Mouse (Mus musculus) thymus, postnatal 0 days (tissue): ENCODE data around the gene Antxr1. TPM values are rescaled to one million over a fixed set of nuclear protein-coding genes. Genes with fewer than 3 reads are reported as not detected.
A peak's percentile ranks its signal among the peaks of the same experiment; 100 is the strongest.

Experiments
- DNase-seq: peaks from one replicate; pipeline ENCODE4 v3.0.0-alpha.2; 2015; ENCODE audit warnings: low spot score
- polyA plus RNA-seq: library from polyadenylated mRNA; unstranded; fragments of >200 nt; fragmentation: Nextera tagmentation; extraction: Ambion mirVana; gene quantifications from 2 replicates; pipeline ENCODE4 v1.2.1, GENCODE M21; 2015

The Antxr1 gene
- 0.61 and 0.75 TPM in 2 replicates for polyA plus RNA-seq

DNA sequence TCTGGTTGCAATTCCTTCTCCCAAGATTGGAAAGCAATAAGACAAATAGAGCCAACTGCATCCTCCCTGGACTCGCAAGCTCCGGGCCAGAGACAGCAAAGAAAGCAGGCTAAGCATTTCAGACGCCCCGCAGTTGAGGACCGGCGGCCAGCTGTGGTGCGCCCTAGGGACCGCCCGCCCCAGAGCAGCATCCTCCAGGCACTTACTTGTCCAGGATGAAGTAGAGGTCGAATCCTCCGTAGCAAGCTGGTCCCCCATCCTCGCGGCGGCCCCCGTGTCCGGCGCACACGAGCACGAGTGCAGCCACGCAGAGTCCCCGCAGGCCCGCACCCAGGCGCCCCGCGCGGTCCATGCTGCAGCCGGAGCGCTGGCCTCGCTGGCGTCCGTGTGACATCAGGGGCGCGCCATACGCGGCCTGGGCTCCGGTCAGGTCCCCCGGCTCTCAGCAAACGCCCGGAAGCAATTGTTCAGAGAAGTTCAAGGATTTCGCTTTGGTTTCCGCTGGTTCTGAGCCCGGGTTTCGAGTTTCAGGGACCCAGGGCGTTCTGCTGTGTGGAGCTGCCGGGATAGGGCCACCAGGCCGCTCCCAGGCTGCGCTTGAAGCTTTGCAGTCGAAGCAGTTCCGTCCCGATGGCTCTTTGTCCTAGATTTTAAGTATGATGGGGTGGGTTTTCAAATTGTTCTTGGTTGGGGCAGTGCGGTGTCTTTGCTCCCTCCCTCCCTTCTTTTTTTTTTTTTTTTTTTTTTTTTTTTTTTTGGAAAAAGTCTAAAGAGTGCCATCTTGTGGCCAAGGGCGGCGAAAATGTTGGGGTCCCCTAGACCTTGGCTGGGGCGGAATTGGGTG, at the start of gene Antxr1:
Gene Antxr1, minus strand, starts transcription at position 731 of the 844 bp plus-strand sequence.
- DNase-seq = peak; percentile 49

DNA sequence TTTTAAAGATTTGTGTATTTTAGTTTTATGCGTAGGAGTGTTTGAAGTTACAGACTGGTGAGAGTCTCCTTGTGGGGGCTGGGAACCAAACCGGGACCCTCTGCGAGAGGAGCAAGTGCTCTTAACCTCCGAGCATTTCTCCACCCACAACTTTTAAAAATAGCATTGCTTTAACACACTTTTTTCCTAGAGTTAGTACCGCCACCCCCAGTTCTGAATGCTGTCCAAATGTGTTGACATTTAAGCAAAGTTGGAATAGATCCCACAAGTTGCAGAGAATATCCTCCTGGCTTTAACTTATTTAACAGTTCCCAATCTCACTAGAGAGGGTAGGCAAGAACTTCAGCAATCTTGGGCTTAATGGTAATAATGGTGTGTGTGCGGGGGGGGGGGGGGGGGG, 49.1 kb upstream of the Antxr1 start:
- DNase-seq = no peak

DNA sequence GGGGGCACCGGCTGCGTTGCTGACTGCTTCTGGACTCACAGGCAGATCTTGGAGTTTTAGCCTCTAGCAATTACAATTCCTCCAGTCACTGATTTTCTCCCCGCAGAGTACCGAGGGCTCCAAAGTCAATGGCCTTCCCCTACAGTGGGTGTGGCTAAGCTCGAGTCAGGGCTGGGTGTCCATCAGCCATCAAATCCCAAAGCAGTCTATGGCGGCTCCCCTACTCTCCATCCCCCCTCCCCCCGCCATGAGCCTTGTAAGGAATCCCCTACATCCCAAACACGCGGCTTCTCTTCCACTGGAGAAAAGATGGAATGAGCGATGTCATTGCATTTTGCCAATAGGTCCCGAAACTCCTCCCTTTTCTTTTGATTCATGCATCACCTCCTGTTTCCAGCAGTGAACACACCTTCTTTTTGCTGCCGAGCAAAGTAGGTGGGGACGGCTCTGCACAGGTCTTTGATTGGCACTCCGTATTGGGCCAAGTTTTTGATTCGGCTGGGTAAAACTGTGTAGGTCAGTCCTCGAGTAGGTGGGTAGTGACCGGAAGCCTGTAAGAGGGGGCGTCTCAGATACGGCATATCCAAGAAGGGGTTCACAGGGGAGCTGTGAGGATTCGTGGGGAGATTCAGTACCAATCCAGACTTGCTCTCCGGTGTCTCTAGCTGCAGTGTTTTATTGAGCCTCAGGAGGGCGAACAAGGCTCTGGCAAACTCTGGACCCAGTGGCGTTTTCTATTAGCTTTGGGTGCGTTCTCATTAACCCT, 48.5 kb upstream of the Antxr1 start:
- no peak for DNase-seq

GRCm38 (mm10) chr6:87373057-87373456, 37.4 kb upstream of the Antxr1 start, which contains the start of gene Gkn2:
Gene Gkn2, plus strand, starts transcription at chr6:87373357.
- no peak for DNase-seq

- DNase-seq = no peak
These were observed 33.6 kb upstream of the Antxr1 start for GRCm38 (mm10) chr6:87369223-87369622.

- no peak for DNase-seq
These were observed 18.8 kb upstream of the Antxr1 start for GRCm38 (mm10) chr6:87354441-87354840.

- DNase-seq = no peak
These were observed 15.2 kb upstream of the Antxr1 start, which contains the start of gene Gkn1 for GRCm38 (mm10) chr6:87350829-87351228. Gene Gkn1, minus strand, starts transcription at chr6:87350942.

DNA sequence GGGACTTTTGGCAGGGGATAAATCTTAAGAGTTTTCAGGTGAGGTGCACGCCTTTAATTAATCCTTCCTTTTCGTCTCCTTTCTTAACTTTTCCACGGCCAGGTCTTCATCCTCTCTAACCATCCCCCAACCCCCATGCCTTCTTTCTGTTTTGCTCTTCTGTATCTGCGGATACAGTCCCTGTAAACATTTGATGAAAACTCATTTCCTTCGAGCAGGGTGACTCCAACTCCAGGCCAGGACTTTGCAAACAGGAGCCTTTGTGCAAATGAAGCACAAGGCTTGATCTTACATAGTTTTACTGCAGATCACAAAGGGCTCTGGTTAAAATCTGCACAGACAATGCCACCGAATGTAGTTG, 294 bp upstream of the Antxr1 start:
- no peak for DNase-seq

DNA sequence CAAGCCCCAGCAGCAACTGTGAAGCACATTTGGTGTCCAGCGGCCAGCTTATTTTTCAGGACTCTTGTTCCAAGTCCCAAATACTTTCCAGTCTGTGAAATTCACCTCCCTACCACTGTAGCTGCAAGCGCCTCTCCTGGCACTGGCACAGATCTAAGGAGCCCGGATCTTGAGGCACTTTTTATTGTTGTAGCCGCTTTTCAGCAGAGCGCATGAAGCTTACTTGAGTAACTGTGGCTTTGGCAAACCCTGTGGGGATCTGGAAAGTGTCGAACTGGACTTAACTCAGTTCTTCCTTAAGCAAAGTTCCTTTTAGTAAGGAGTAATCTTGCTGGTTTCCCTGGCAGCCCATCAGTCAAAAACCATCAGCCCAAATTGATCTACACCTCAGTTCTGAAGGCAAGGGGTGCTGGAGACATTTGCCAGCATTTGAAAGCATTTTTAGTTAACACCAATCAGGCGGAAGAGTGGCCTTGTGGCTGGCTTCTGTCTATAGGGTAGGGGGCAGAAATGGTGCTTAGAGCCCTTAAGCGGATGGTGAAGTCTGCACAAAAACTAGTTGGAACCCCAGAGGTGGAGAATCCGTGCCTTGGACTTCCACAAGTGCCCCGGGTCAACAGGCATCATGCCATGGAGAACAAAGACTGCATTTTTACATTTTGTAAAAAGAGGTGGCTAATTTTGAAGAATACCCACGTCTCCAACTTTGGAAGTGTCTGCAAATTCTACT, 1.1 kb downstream of the Antxr1 start:
- no peak for DNase-seq

DNA sequence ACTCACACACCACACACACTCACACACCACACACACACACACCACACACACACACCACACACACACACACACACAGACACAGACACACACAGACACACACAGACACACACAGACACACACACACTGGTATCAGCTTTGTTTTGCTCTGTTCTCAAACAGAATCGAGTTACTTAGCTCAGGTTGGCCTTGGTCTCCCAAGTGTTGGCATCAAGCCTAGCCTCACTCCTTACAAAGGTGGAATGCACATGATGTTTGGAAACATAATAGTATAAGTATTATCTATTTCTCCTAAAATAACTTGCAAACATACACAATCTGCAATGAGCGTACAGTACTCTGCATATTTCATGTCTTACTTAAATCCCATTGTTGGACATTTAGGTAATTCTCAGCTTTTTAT, 3.2 kb downstream of the Antxr1 start:
- DNase-seq = no peak

- DNase-seq = no peak
These were observed 7.1 kb downstream of the Antxr1 start for GRCm38 (mm10) chr6:87328265-87329173.

- DNase-seq = no peak
These were observed 8.7 kb downstream of the Antxr1 start for GRCm38 (mm10) chr6:87326932-87327331.

- DNase-seq = peak; percentile 70
These were observed 12.2 kb downstream of the Antxr1 start for GRCm38 (mm10) chr6:87323381-87323780.

GRCm38 (mm10) chr6:87318651-87319050, 17.0 kb downstream of the Antxr1 start:
- DNase-seq = no peak

GRCm38 (mm10) chr6:87316966-87317365, 18.7 kb downstream of the Antxr1 start:
- no peak for DNase-seq

GRCm38 (mm10) chr6:87312761-87313160, 22.9 kb downstream of the Antxr1 start:
- no peak for DNase-seq

GRCm38 (mm10) chr6:87304486-87304885, 31.1 kb downstream of the Antxr1 start:
- no peak for DNase-seq

- no peak for DNase-seq
These were observed 32.9 kb downstream of the Antxr1 start for GRCm38 (mm10) chr6:87302746-87303145.

GRCm38 (mm10) chr6:87301991-87302390, 33.6 kb downstream of the Antxr1 start:
- no peak for DNase-seq

DNA sequence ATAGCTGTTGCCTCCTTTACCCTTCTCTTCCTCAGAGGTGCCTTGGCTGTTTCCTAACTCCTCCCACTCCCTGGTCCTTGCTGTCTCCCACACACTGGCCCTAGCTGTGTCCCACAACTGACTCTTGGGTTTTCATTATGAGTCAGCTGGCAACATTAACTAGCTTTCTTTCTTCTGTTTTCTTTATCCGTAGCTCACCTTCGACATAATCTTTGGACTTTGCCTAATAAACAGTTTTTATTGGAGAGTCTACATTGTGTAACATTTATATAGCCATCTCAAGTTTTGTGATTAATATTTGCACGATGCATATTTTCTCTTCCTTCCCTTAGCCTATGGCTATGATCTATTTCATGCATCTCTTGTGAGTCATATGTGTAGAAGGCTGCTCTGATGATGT, 40.7 kb downstream of the Antxr1 start:
- DNase-seq = no peak
